9 mouse cellular contexts compared by ENCODE assay signal in the genomic region with DNA sequence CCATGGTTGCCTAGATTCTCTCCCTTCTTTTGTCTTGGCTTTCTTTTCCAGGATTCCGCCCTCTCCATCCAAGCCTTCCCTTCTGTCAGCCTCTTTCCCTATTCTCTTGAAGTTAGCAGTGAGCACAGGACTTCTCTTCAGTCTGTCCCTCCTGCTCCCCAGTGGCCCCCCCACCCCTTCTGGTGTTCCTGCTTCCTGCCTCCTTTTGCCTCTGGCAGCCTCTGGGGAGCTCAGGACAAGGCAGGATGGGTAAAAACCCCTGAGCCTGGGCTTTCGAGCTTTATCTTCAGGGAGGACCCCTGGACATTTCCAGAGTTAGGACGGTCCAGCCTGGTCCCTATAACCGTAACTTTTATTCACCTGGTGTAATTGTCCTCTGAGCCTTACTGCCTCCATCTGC. TPM values are rescaled to one million over a fixed set of nuclear protein-coding genes. Genes with fewer than 3 reads are reported as not detected.
DNase-seq lines count a peak whose midpoint lies in the region; ATAC-seq lines count a peak whose summit lies in the region.
"Had no signal": no experiment of that assay in that cellular context is flagged by ENCODE, and none has a peak within 500 bp of the region (broad histone marks: within the 10 kb centered on the region; RNA-seq: fewer than 3 reads in every experiment).

No protein-coding gene starts in this region.

- no peak for DNase-seq in lung, postnatal 36 days
- no peak for DNase-seq in limb, embryonic 11.5 days (ENCODE audit: low spot score)
- DNase-seq in spleen, adult 12 weeks (ENCODE audit: low spot score), result no peak
- DNase-seq: cerebellum, adult 2 months had no signal

- peak overlapping the region; percentile 18; the same call in 1 of the 2 replicates for H3K4me2 ChIP-seq in lung, embryonic 15.5 days
- H3K4me2 ChIP-seq in forebrain, embryonic 16.5 days (ENCODE audit: low read length), result 0 out of 2 replicates have a peak overlapping the region, but pooled peaks have one; percentile 4
- peak overlapping the region; percentile 20; the same call in 1 of the 2 replicates for H3K4me2 ChIP-seq in limb, embryonic 11.5 days (ENCODE audit: low read depth, severe bottlenecking)
- H3K4me2 ChIP-seq in stomach, embryonic 15.5 days, result peak overlapping the region; percentile 30; the same call in 1 of the 2 replicates

- H3K4me3 ChIP-seq in lung, embryonic 15.5 days, result no peak overlapping the region
- H3K4me3 ChIP-seq in forebrain, embryonic 16.5 days (replicated peaks; ENCODE audit: low read length), result no peak overlapping the region
- no peak overlapping the region for H3K4me3 ChIP-seq in limb, embryonic 11.5 days (ENCODE audit: low read depth, low read length)
- H3K4me3 ChIP-seq in stomach, embryonic 15.5 days (replicated peaks), result no peak overlapping the region

- H3K9me3 ChIP-seq in lung, embryonic 15.5 days, result no peaks in the 10 kb centered on the region
- H3K9me3 ChIP-seq in forebrain, embryonic 16.5 days (ENCODE audit: control insufficient read depth, low read length), result no peaks in the 10 kb centered on the region
- H3K9me3 ChIP-seq in limb, embryonic 11.5 days (ENCODE audit: control insufficient read depth, low read length), result no peaks in the 10 kb centered on the region
- no peaks in the 10 kb centered on the region for H3K9me3 ChIP-seq in stomach, embryonic 15.5 days

- no peak for ATAC-seq in lung, embryonic 15.5 days (ENCODE audit: borderline replicate concordance, extremely low read depth, low FRiP score, low TSS enrichment)
- no peak for ATAC-seq in forebrain, embryonic 16.5 days
- ATAC-seq in limb, embryonic 11.5 days (ENCODE audit: insufficient number of reproducible peaks, low FRiP score, low TSS enrichment, low read depth), result no peak
- no peak for ATAC-seq in stomach, embryonic 15.5 days (ENCODE audit: insufficient read depth, low FRiP score, low read depth)
- no peak for ATAC-seq in activated CD4-positive, CD25-positive, alpha-beta regulatory T cell, adult 4 months

- H3K9ac ChIP-seq in lung, embryonic 15.5 days, result peak overlapping the region; percentile 23; the same call in 1 of the 2 replicates
- peak overlapping the region; percentile 45; the same call in 1 of the 2 replicates for H3K9ac ChIP-seq in forebrain, embryonic 16.5 days (replicated peaks; ENCODE audit: low read depth, low read length)
- peak overlapping the region; percentile 49 for H3K9ac ChIP-seq in limb, embryonic 11.5 days (ENCODE audit: low read length)
- peak overlapping the region; percentile 1; the same call in 1 of the 2 replicates for H3K9ac ChIP-seq in stomach, embryonic 15.5 days

- 72% methylated on average over 4 of the region's 4 CpGs for WGBS in lung, embryonic 15.5 days
- WGBS in forebrain, embryonic 16.5 days, result 74% methylated on average over 4 of the region's 4 CpGs
- 80% methylated on average over 4 of the region's 4 CpGs for WGBS in limb, embryonic 11.5 days
- 82% methylated on average over 4 of the region's 4 CpGs for WGBS in stomach, embryonic 15.5 days

- no peaks in the 10 kb centered on the region for H3K36me3 ChIP-seq in lung, embryonic 15.5 days
- no peaks in the 10 kb centered on the region for H3K36me3 ChIP-seq in forebrain, embryonic 16.5 days (ENCODE audit: control insufficient read depth, insufficient read depth)
- H3K36me3 ChIP-seq in limb, embryonic 11.5 days (ENCODE audit: control insufficient read depth, insufficient read depth, low read length), result no peaks in the 10 kb centered on the region
- no peaks in the 10 kb centered on the region for H3K36me3 ChIP-seq in stomach, embryonic 15.5 days

- H3K27me3 ChIP-seq in lung, embryonic 15.5 days, result no peaks in the 10 kb centered on the region
- H3K27me3 ChIP-seq in forebrain, embryonic 16.5 days (replicated peaks; ENCODE audit: control insufficient read depth, insufficient read depth, low read length), result no peaks in the 10 kb centered on the region
- H3K27me3 ChIP-seq in limb, embryonic 11.5 days (ENCODE audit: control insufficient read depth, insufficient read depth, low read length), result no peaks in the 10 kb centered on the region
- H3K27me3 ChIP-seq in stomach, embryonic 15.5 days (replicated peaks), result no peaks in the 10 kb centered on the region

- H3K4me1 ChIP-seq in lung, embryonic 15.5 days, result peaks cover 48% of the 10 kb centered on the region
- peaks cover 52% of the 10 kb centered on the region for H3K4me1 ChIP-seq in forebrain, embryonic 16.5 days (replicated peaks; ENCODE audit: control insufficient read depth, insufficient read depth, low read length)
- H3K4me1 ChIP-seq in limb, embryonic 11.5 days (ENCODE audit: control insufficient read depth, insufficient read depth, low read length), result peaks cover 51% of the 10 kb centered on the region
- peaks cover 32% of the 10 kb centered on the region for H3K4me1 ChIP-seq in stomach, embryonic 15.5 days

- peak overlapping the region; percentile 97 for H3K27ac ChIP-seq in lung, embryonic 15.5 days
- H3K27ac ChIP-seq in forebrain, embryonic 16.5 days (ENCODE audit: low read length), result peak overlapping the region; percentile 86
- H3K27ac ChIP-seq in limb, embryonic 11.5 days (replicated peaks; ENCODE audit: low read depth, low read length), result peak overlapping the region; percentile 84
- peak overlapping the region; percentile 97 for H3K27ac ChIP-seq in stomach, embryonic 15.5 days
- H3K27ac ChIP-seq: macrophage had no signal

RNA-seq across cellular contexts. Expression of a gene that starts 58.2 kb away (rescaled TPM):
- polyA plus RNA-seq in lung, embryonic 15.5 days (2015; fragmentation: Nextera tagmentation; extraction: Ambion mirVana), result 0.68 and 1.0 TPM in 2 replicates
- polyA plus RNA-seq in forebrain, embryonic 16.5 days (2015; fragmentation: Nextera tagmentation; extraction: Ambion mirVana), result 0.89 and 0.93 TPM in 2 replicates
- 0.37 and 1.0 TPM in 2 replicates for polyA plus RNA-seq in limb, embryonic 11.5 days (2014; fragmentation: Nextera tagmentation; extraction: Ambion mirVana)
- polyA plus RNA-seq in stomach, embryonic 15.5 days (2015; fragmentation: Nextera tagmentation; extraction: Ambion mirVana), result 0.71 and 0.72 TPM in 2 replicates
- polyA plus RNA-seq in activated CD4-positive, CD25-positive, alpha-beta regulatory T cell, adult 4 months (2017; shearing (Covaris generic)), result 1 to 10 TPM; 1.2 to 2.0 TPM
